Comparison of ENCODE assay signal across 16 mouse cellular contexts in the genomic region with DNA sequence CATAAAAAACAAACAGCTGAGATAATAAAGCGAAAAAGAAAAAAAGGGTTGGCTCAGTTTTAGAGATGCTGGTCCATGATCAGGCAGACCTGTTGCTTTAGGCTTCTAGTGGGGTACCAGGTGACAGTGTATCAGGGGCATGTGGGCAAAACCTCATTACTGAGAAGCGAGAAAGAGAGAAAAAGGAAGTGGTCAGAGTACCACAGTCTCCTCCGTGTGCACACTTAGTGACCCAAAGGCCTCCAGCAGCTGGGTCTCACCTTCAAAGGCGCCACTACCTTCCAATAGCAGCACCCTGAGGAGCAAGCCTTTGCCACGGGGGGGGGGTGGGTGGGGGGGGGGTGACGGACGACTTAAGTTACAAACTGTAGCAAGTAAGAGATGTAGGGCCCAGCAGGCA. TPM values are rescaled to one million over a fixed set of nuclear protein-coding genes. Genes with fewer than 3 reads are reported as not detected.
"Had no signal": no experiment of that assay in that cellular context is flagged by ENCODE, and none has a peak within 500 bp of the region (broad histone marks: within the 10 kb centered on the region; RNA-seq: fewer than 3 reads in every experiment).

No protein-coding gene starts in this region.

- DNase-seq: kidney, adult 11 months; kidney, postnatal 10 days; kidney, postnatal 4 days; liver; liver, embryonic 13.5 days; liver, postnatal 0 days; lung, postnatal 14 days; midbrain, embryonic 14.5 days; right cerebral cortex, adult 18-20 months; right cerebral cortex, postnatal 25 days; thymus, postnatal 4 days had no signal

- H3K4me2 ChIP-seq: limb, embryonic 12.5 days; liver, embryonic 13.5 days; lung, embryonic 15.5 days had no signal

- H3K27ac ChIP-seq: limb, embryonic 12.5 days; liver, embryonic 13.5 days; lung, embryonic 15.5 days; macrophage; stomach, postnatal 0 days had no signal

- H3K9me3 ChIP-seq: limb, embryonic 12.5 days; liver, embryonic 13.5 days; lung, embryonic 15.5 days had no signal

- ATAC-seq: liver, postnatal 0 days had no signal

- H3K27me3 ChIP-seq: lung, embryonic 15.5 days had no signal

- H3K4me3 ChIP-seq: layer of hippocampus, adult 2 months; limb, embryonic 12.5 days; liver, embryonic 13.5 days; lung, embryonic 15.5 days had no signal

- H3K9ac ChIP-seq: limb, embryonic 12.5 days; liver, embryonic 13.5 days; liver, postnatal 0 days; lung, embryonic 15.5 days had no signal

- H3K36me3 ChIP-seq: limb, embryonic 12.5 days; liver, embryonic 13.5 days; lung, embryonic 15.5 days had no signal

RNA-seq across cellular contexts. Expression of a gene that starts 2.5 kb away (rescaled TPM):
- polyA plus RNA-seq: macrophage had no signal
